Mouse (Mus musculus) embryonic fibroblast, embryonic 13.5 days (primary cell): ENCODE data around the gene Grm1.

Experiments used
- CTCF ChIP-seq: IDR thresholded peaks from 2 replicates; pipeline ENCODE4 v1.5.1; 2011; ENCODE audit warnings: mild to moderate bottlenecking, control low read depth, low read length, moderate library complexity, borderline replicate concordance; ENCODE audit not compliant: insufficient read depth
- POLR2A ChIP-seq: IDR thresholded peaks from 2 replicates; pipeline ENCODE4 v1.6.1; 2011; ENCODE audit warnings: low read depth, mild to moderate bottlenecking, control low read depth, low read length, moderate library complexity

DNA sequence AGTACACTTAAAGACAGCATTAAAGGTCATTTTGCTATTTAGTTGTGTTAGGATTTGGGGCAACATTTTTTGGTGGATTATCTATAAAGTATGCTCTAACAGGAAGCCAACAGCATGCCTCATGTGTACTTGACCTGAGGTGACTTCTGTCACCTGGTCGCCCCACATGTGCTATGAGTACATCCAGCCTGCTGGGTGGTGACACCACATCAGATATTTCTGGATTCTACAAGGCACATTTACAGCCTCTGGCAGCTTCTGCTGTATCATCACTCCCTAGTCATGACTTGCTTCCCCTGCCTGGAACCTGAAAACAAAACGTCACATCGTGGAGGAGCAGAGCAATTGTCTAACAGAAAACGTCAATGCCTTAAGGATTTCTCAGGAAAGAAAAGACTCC lies 292.2 kb downstream of the Grm1 start:
- TF ChIP-seq CTCF: no peak
- TF ChIP-seq POLR2A: no peak
